Mouse (Mus musculus): ENCODE data around the gene Gpr158. TPM values are rescaled to one million over a fixed set of nuclear protein-coding genes. Genes with fewer than 3 reads are reported as not detected.
A peak's percentile ranks its signal among the peaks of the same experiment; 100 is the strongest.
"Not testable (repeated sequence)": the region's sequence is repeated elsewhere in the genome, so short reads cannot be mapped to it uniquely, and the experiment has no call there.

Gene Gpr158
- not detected in 2 replicates for total RNA-seq (2017)

DNA sequence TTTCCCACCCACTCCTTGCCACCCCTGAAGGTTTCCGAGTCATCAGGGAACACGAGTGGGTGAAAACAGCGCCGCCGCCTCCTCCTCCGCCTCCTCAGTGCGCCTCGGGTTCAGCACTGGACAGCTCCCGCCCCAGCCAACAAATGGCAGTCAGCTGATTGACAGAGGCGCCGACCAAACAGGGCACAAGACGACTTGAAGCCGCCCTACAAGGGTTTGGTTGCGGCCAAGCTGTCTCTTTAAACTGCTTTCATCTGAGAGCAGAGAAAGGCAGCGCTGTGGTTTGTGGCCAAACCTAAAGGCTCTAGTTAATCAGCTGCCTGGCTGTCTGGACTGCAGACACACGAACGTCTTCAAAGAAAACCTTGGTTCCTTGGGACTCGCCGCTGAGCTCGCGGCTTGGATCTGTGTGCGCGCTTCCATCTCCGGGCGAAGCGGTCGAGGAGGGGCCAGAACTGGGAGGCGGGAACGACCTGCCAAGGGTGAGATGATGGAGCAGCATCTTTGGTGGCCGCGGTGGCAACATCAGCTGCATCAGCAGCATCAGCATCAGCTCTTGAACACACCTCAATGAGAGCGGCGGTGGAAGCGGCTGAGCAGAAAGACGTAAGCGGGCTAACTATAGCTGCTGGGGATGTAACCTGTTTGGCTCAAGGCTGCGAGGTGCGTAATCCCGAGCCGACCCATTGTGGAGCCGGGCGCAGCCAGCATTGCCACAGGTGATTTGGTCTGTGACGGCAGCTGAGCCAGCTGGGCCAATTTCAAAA is at the start of gene Gpr158:
Gpr158 (plus strand) TSS at position 198 of the 767 bp plus-strand sequence.
- peak; percentile 96 for ATAC-seq (replicated peaks; ENCODE audit: low read depth, poor library complexity, severe bottlenecking)

DNA sequence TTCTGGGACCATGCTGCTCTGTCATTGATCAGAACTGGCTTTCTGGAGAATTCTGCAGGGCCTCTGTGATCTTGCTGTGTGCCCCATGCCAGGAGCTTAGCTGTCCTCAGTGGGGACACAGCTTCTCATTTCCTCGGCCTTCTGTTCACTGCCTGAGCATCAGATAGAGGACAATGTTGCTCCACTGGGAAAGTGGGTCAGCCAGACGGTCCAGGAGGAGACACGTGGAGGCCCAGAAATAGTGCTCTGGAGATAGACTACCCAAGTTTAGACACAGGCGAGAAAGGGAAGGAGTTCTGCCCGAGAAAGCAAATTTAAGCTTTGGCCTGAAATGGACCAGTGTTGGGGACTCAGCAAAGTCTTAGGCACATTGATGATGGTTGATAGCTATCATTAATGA is 23.5 kb upstream of the Gpr158 start:
- ATAC-seq (replicated peaks; ENCODE audit: low read depth, poor library complexity, severe bottlenecking), result no peak

DNA sequence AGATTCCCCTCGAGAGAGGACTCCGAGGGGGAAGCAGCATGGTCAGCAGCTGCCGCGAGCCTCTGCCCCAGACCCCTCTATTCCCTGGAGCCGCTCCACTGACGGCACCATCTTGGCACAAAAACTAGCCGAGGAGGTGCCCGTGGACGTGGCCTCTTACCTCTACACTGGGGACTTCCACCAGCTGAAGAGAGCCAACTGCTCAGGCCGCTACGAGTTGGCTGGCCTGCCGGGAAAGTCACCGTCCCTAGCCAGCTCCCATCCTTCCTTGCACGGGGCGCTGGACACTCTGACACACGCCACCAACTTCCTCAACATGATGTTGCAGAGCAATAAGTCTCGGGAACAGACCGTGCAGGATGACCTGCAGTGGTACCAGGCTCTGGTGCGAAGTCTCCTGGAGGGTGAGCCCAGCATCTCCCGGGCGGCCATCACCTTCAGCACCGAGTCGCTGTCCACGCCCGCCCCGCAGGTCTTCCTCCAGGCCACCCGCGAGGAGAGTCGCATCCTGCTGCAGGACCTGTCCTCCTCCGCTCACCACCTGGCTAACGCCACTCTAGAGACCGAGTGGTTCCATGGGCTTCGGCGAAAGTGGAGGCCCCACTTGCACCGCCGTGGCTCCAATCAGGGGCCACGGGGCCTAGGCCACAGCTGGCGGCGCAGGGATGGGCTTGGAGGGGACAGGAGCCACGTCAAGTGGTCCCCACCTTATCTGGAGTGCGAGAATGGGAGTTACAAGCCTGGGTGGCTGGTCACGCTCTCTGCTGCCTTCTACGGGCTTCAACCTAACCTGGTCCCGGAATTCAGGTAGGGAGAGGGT is 1.2 kb downstream of the Gpr158 start:
- ATAC-seq (replicated peaks; ENCODE audit: low read depth, poor library complexity, severe bottlenecking), result peak; percentile 60; the same call in 1 of the 2 replicates

DNA sequence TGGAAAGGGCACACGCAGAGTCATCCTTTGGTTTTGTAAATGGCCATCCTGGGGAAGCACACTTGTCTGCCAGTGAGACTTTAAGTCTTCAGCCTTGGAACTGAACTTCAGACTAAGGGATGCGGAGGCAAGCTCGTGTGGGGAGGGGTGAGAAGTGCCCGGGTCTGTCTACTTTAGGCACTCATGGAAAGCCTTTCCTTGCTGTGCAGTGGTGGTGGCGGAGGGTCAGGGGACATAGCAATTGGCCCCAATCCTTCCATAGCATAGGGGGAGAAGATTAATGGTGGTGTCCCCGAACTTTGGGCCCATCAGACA is 1.8 kb downstream of the Gpr158 start:
- no peak for ATAC-seq (replicated peaks; ENCODE audit: low read depth, poor library complexity, severe bottlenecking)

DNA sequence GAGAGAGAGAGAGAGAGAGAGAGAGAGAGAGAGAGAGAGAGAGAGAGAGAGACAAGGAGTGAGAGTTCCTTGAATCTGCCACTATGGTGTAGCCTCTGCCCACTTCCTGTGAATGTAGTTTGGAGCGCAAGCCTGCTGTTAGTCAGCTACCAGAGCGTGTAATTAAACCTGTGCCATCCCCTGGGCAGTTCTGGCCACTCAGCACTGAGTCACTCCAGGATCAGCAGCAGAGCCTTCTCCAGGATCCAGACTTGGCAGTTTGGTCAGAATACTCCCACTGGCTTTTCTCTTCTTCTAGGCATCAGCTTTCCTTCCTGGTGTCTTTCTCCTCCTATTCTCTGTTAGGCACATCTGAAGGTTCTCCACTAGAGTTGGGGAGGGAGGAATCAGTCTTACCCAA is 2.2 kb downstream of the Gpr158 start:
- ATAC-seq (replicated peaks; ENCODE audit: low read depth, poor library complexity, severe bottlenecking), result no peak

DNA sequence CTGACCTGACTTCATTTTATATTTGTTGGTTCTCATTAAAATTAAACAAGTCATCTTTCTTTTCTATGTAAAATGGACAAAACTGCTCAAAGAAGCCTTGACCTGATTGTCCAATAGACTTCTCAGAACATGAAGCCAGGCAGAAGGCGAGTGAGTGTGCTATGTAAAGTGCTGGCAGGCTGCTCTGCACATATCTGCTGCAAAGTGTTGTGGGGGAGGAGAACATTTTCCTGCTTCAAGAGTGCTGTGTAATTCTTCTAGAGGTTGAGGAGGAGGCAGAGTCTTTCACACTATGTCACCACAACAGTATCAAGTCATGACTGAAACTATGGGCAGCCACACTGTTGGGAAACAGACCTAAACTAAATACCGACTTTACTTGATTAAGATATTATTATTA is 12.2 kb downstream of the Gpr158 start:
- no peak for ATAC-seq (replicated peaks; ENCODE audit: low read depth, poor library complexity, severe bottlenecking)

DNA sequence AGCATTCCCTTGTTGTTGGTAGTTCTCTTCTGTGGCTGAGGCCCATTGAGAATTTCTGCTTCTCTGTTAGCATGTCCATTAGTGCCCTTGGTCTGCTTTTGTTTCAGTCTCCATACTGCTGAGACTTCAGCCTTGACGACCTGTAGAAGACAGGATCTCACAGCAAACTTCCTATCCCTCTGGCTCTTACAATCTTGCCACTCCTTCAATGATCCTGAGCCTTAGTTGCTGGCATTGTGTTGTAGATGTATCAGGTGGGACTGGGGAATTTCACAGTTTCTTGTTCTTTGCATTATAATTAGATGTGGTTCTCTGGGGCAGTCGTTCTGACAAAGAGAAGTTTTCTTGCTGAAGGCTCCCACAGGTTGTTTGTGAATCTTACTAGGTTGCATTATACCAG is 25.4 kb downstream of the Gpr158 start:
- no peak for ATAC-seq (replicated peaks; ENCODE audit: low read depth, poor library complexity, severe bottlenecking)

DNA sequence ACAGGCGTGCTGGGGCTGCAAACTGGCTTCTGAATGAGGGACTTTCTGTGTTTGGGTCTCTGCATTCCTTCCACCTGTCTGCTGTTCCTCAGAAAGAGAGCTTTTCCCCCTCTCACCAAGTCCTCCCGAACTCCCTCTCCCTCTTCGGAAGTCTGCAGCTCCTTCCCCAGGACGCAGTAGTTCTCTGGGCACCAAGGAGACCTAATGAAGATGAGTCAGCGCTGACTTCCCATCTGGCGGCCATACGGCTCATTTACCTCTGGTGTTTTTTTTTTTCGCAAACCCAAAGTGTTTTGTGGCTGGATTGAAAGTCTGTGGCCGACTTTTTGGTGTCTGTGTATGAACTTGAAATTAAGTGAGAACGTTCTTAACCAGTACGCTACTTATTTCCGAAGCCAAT is 30.0 kb downstream of the Gpr158 start:
- no peak for ATAC-seq (replicated peaks; ENCODE audit: low read depth, poor library complexity, severe bottlenecking)

DNA sequence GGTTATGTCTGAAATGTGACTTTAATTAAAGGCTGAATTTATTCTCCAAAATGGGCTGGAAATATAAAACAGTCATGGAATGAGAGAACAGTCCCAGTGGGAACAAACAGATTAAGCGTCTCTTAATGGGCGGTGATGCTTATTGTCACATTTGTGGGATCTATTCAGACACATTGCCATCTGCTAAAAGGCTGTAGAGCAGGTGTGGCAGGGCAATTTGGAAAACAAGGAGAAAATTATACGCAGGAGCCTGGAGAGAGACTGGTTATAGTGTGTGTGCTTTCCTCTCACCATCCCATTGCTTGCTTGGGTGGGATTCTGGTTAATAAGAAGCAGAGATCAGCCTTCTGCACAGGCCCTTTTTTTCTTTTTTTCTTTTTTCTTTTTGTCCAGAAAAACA is 32.3 kb downstream of the Gpr158 start:
- ATAC-seq (replicated peaks; ENCODE audit: low read depth, poor library complexity, severe bottlenecking), result no peak

DNA sequence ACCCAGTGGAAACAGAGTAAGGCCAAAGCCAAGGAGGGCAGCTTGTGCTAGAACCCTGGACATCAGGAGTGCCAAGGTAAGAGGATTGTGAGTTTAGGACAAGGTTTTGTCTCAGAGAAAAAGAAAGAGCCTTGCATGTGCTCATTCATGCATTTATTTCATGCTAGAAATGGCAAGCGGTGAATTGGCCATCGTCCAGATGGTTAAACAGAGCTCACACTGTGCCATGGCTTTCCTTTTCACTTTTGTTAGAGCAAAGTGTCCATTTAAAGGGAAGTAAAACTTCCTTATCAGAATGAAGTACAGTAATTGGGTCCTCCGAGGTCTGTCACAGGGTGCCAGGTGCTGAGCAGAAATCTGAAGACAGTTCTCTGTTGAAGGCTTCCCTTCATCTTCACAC is 38.3 kb downstream of the Gpr158 start:
- ATAC-seq (replicated peaks; ENCODE audit: low read depth, poor library complexity, severe bottlenecking), result no peak

DNA sequence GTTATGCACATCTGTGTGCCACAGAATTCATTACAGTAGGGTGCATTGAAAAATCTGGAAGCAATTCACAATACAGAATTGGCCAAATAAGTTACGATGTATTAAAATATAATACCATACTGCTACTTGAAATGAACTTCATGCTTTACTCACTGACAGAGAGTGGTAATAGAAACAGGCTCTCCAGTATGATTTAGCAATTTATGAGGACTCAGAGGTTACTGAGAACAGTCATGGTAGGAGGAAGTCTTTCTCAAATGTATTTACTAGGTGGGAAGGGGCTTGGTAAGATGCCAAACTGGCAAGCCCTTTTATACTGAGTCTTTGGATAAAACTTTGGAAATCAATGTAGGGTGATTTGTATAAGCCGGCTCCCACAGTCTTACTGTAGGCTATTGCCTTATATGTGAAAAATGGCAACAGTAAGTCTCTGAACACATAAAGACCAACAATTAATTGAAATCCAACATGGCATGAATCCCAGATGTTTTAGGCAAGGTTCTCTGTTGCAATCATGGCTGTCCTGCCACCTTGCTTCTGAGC is 40.2 kb downstream of the Gpr158 start:
- no peak for ATAC-seq (replicated peaks; ENCODE audit: low read depth, poor library complexity, severe bottlenecking)

DNA sequence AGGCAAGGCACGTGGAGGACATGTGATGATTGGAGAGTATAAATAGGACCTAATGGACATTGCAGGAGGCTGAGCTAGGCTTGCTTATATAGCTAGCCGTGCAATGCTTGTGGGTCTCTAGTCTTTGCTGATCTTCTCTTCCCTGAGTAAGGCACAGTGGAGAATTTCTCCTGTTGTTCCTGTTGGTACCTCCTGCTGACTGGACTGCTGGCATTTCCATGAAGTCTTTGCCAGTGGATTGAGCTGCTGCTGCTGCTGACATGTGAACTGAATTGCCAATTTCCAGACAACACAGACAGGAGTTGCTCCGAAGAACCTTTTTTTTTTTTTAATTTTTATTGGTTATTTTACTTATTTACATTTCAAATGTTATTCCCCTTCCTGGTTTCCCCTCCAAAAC is 41.5 kb downstream of the Gpr158 start:
- ATAC-seq (replicated peaks; ENCODE audit: low read depth, poor library complexity, severe bottlenecking), result no peak

DNA sequence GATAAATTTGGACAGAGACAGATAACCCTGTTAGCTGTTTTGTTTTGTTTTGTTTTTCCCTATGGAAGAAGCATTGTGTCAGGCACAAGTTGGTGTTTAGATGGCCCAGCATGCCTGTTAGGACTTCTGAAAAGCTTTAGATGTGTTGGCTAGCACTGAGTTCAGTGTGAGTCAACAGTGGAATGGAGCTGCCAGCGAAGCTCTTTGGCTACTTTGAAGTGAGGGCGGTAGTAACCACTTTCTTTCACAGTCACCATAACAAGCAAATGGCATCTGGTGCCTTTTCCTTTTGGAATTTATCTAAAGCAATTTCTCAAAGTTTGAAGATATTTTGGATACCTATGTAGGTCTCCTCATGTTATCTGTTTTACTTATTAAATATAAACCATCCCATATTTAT is 62.9 kb downstream of the Gpr158 start:
- ATAC-seq (replicated peaks; ENCODE audit: low read depth, poor library complexity, severe bottlenecking), result no peak

DNA sequence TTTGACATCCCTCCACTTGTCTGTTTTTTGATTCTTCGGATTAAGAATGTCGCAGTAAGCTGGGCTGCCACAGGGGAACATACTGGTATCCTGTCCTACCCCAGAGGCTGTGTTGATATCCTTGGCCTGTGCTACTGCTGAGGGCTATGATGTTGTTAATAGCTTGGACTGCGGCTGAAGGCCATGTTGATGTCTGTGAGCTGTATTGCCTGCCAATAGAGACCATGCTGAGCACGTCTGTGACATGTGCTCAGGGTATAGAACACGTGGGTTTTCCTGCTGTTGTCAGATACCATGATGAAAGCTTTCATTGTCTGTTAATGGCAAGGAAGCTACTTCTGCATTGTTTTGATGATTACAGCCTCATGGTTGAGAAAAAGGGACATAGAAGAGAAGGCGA is 63.8 kb downstream of the Gpr158 start:
- no peak for ATAC-seq (replicated peaks; ENCODE audit: low read depth, poor library complexity, severe bottlenecking)

DNA sequence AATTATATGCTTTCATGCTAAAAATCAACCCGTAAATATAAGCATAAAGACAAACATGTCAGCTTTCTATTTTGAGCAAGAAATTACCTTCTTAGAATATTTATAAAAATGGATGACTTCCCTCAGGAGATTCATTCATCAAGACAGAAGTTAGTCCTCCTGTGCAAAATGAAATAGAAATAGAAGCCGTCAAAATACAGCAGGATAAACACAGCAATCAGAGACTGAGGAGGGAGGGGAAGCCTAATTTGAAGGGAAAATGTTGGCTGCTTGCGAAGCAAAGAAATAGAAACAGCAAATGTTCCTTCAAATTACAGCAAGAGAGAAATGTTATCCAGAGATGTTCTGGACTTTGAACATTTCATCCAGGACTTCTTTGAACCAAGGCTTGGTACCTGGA is 72.3 kb downstream of the Gpr158 start:
- no peak for ATAC-seq (replicated peaks; ENCODE audit: low read depth, poor library complexity, severe bottlenecking)

DNA sequence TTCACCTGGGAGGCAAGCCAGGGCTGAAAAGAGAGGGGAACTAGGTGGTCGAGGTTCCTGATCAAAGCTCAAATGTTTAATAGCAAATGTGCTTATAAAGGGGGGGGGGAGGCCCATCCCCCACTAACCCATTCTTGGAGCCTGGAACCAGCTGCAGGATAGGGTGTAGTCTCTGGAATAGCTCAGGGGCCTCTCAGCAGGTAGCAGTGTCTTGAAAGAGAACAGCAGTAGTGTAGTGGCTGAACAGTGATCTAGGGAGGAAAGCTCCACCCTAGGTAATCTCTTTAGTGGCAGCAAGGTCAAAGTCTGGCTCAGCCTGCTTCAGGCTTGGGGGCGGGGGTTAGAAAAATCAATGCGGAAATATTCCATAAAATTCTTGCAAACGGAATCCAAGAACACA is 93.3 kb downstream of the Gpr158 start:
- not testable (repeated sequence) for ATAC-seq (replicated peaks; ENCODE audit: low read depth, poor library complexity, severe bottlenecking)

DNA sequence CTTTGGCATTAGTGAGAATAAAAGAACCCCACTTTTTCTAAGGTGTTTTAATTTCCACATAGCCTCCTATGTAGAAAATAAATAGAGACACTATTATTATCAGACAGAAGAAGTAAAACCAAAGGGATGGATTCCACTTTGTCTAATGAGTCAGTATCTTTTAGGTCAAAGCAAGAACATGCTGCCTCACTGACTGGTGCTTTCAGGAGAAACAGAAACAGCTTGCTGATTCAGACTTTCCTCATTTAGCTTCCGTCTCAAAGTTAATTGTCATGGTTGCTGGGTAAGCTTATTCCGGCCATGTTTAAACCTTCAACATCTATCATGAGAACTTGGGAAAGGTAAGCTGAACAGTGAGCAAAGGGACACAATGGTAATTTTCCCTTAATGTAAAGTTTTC is 107.6 kb downstream of the Gpr158 start:
- ATAC-seq (replicated peaks; ENCODE audit: low read depth, poor library complexity, severe bottlenecking), result no peak

DNA sequence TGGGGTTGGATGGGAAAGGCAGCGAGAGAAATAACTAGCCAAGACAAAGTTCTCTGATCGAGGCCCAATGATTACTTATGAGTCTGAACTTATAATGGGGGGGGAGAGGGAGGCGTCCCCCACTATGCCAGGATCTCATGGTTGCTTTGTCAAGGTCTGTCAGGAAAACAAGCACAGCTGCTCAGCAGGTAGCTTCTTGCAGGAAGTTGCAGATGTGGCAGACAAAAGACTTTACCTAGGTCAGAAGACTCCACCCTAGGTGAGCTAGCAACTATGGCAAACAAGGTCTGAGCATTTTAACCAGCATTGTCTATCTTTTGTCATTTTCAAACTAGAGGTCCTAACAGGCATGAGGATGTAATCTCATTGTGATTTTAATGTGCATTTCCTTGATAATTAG is 129.5 kb downstream of the Gpr158 start:
- ATAC-seq (replicated peaks; ENCODE audit: low read depth, poor library complexity, severe bottlenecking), result no peak

DNA sequence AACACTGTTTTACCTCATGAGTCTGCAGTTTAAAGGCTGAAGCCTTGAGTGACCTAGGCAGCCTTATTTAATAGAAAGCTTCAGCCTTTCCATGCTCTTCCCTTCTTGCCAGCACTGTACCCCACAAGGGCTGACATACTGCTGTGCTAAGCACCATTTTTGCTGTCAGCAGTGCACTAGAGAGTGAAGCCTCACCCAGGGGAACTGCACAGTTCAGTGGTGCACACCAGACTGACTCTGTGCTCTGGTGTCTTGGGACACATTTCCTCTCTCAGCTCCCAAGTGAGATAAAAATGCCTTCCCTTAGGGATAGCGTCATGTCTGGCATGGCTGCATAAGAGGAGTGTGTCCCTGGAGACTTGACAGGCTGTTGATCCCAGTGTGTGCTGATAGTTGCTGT is 130.6 kb downstream of the Gpr158 start:
- ATAC-seq (replicated peaks; ENCODE audit: low read depth, poor library complexity, severe bottlenecking), result no peak

DNA sequence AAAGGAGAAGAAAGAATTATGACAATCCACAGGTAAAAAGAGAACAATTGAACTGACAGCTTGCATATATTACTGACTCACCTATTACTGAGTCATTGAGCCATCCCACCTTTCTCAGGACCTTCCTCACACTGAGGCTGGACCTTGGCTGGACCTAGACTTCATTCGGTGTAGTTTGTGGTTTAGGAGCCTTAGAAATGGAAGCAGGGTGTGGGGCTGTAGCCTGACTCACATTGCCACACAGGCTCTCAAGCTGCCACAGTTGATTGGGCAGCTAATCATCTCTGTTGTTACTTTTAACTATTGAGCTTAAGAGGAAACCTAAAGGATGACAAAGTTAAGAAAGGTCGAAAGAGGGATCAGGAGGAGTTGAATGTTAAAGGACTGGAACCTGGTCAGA is 132.1 kb downstream of the Gpr158 start:
- no peak for ATAC-seq (replicated peaks; ENCODE audit: low read depth, poor library complexity, severe bottlenecking)

DNA sequence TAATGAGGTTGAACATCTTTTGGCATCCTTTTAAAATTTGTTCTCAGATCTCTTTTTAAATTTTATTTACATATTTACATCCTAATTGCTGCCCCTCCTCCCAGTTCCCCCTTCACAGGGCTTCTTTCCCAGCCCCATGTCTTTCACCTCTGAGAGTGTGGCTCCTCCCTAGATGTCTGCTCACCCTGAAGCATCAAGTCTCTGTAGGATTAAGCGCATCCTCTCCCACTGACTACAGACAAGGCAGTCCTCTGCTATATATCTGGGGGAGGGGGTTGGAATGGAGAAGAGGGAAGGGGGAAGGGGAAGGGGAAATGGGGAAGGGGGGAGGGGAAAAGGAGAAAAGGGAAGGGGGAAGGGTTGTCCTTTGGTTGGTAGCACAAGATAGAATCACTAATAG is 140.1 kb downstream of the Gpr158 start:
- no peak for ATAC-seq (replicated peaks; ENCODE audit: low read depth, poor library complexity, severe bottlenecking)
